Mouse (Mus musculus) intestine, embryonic 16.5 days (tissue): Measurements from ENCODE around the gene Cerk. TPM values are rescaled to one million over a fixed set of nuclear protein-coding genes. Genes with fewer than 3 reads are reported as not detected.

Source experiments
- ATAC-seq: fragments of 200-750 bp; cut with Nextera tagmentation; 2 replicates; pipeline ENCODE4 v1.8.0; 2017; ENCODE audit warnings: moderate TSS enrichment, moderate library complexity
- H3K27ac ChIP-seq: fragments of 300-500 bp; sonication (generic); 2 replicates; pipeline ENCODE4 v1.5.1; 2014; ENCODE audit warnings: mild to moderate bottlenecking, low read length
- H3K27me3 ChIP-seq: fragments of 300-500 bp; sonication (generic); replicated peaks from 2 replicates; pipeline ENCODE4 v1.6.1; 2014; ENCODE audit warnings: low read length, control low read depth, mixed read lengths; ENCODE audit not compliant: control insufficient read depth, insufficient read depth
- H3K36me3 ChIP-seq: fragments of 300-500 bp; sonication (generic); 2 replicates; pipeline ENCODE4 v1.6.1; 2014; ENCODE audit warnings: low read length, control low read depth; ENCODE audit not compliant: control insufficient read depth, insufficient read depth
- H3K4me1 ChIP-seq: fragments of 300-500 bp; sonication (generic); 2 replicates; pipeline ENCODE4 v1.6.1; 2014; ENCODE audit warnings: low read length, control low read depth, mixed read lengths; ENCODE audit not compliant: control insufficient read depth, insufficient read depth
- H3K4me2 ChIP-seq: fragments of 300-500 bp; sonication (generic); 2 replicates; pipeline ENCODE4 v1.6.1; 2014; ENCODE audit warnings: low read depth, low read length, control low read depth
- H3K4me3 ChIP-seq: fragments of 300-500 bp; sonication (generic); 2 replicates; pipeline ENCODE4 v1.5.1; 2014; ENCODE audit warnings: mild to moderate bottlenecking, low read length
- H3K9ac ChIP-seq: fragments of 300-500 bp; sonication (generic); 2 replicates; pipeline ENCODE4 v1.6.1; 2014; ENCODE audit warnings: low read depth, low read length
- H3K9me3 ChIP-seq: fragments of 300-500 bp; sonication (generic); 2 replicates; pipeline ENCODE4 v1.6.1; 2016; ENCODE audit warnings: low read length, control low read depth; ENCODE audit not compliant: control insufficient read depth
- WGBS: fragments of 180-500 bp; shearing (Covaris S2); extraction: QIAGEN DNeasy Blood & Tissue Kit; methylation state at CpG from one replicate; pipeline ENCODE4 v1.1.7; 2014; 5-methylcytosine and 5-hydroxymethylcytosine counted together
- polyA plus RNA-seq: library from polyadenylated mRNA; unstranded; fragments of >200 nt; fragmentation: Nextera tagmentation; extraction: Ambion mirVana; gene quantifications from 2 replicates; pipeline ENCODE4 v1.2.1, GENCODE M21; 2015

The Cerk gene
- polyA plus RNA-seq, 1 experiment from 2014 or later = 7.9 TPM

DNA sequence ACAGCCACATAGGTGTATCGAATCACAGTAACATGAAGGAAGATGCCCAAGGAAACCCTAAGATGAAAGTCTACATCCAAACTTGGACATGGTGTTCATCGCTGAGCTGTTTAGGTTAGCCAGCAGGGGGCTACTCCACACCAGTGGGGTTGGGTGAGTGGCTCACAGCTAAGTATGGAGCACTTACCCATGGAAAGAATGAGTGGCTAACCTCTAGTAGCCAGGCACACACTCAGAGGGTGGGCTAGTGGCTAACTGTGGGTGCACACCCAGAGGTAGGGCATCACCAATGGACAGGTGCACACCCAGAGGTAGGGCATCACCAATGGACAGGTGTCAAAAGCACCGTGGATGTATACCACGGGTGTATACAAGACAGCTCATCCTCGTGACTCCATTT, 26.2 kb downstream of the Cerk start:
- Histone ChIP-seq H3K27me3 (no peaks in the 10 kb centered on the region), H3K4me3 (no peak overlapping the region), H3K9ac (no peak overlapping the region), H3K27ac (no peak overlapping the region), H3K9me3 (no peaks in the 10 kb centered on the region), H3K4me1 (no peaks in the 10 kb centered on the region), H3K4me2 (no peak overlapping the region), H3K36me3 (no peaks in the 10 kb centered on the region)
- WGBS = 91% methylated on average over 5 of the region's 5 CpGs
- ATAC-seq = no peak

- H3K4me2 ChIP-seq = no peak overlapping the region
- no peaks in the 10 kb centered on the region for H3K9me3 ChIP-seq
- WGBS = 37% methylated on average over 16 of the region's 16 CpGs
- no peak overlapping the region for H3K27ac ChIP-seq
- H3K4me1 ChIP-seq = no peaks in the 10 kb centered on the region
- H3K9ac ChIP-seq = no peak overlapping the region
- no peaks in the 10 kb centered on the region for H3K27me3 ChIP-seq
- peak; percentile 77 for ATAC-seq
- H3K4me3 ChIP-seq = no peak overlapping the region
- no peaks in the 10 kb centered on the region for H3K36me3 ChIP-seq
Observed at GRCm38 (mm10) chr15:86159093-86159492, 26.8 kb downstream of the Cerk start.

- Histone ChIP-seq H3K27ac (no peak overlapping the region), H3K27me3 (no peaks in the 10 kb centered on the region), H3K4me1 (no peaks in the 10 kb centered on the region), H3K36me3 (no peaks in the 10 kb centered on the region), H3K4me3 (no peak overlapping the region), H3K9ac (no peak overlapping the region), H3K4me2 (no peak overlapping the region), H3K9me3 (no peaks in the 10 kb centered on the region)
- ATAC-seq = no peak
- 73% methylated on average over 5 of the region's 5 CpGs for WGBS
Observed at GRCm38 (mm10) chr15:86156492-86156891, 29.4 kb downstream of the Cerk start.

DNA sequence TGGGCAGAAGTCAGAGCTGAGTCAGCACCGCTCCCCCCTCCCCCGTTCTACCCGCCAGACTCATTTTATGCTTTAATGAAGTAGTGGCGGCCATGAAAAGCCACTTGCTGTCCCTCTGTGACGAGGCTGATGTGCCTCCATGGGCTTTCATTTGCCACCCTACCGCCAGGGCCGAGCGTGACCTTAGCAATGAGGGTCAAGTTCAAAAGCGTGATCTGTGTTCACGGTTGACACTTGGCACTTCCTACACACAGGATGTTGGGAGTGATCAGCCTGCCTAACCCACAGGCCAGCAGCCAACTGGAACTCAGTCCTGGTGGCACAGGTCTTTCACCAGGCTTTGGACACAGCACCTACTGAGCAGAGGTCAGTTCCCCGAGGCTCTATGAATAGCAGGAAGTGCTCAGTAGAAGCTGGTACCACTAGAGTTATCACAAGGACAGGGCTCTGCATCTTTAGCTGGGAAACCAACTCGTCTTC, 32.4 kb downstream of the Cerk start:
- Histone ChIP-seq H3K9ac (no peak overlapping the region), H3K9me3 (no peaks in the 10 kb centered on the region), H3K4me3 (no peak overlapping the region), H3K27me3 (no peaks in the 10 kb centered on the region), H3K4me1 (no peaks in the 10 kb centered on the region), H3K27ac (no peak overlapping the region), H3K36me3 (no peaks in the 10 kb centered on the region), H3K4me2 (no peak overlapping the region)
- ATAC-seq = no peak
- 91% methylated on average over 12 of the region's 12 CpGs for WGBS

DNA sequence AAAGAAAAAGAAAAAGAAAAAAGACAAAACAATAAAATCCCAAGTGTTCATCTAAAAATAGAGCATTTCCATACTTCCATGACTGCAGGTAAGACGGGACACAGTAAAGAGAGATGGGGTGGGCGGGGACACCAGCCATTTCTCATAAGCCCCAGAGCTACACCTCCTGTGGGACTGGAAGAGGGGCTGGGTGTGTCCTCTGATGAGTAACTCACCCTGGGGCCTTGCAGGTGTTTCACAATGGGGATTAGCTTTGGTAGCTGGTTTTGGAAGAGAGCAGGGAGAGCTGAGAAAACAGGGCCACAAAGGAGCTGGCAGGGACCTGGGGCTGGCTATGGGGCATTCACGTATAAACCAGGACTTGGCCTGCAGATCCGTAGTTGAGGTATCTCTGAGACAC, 35.3 kb downstream of the Cerk start:
- no peak overlapping the region for H3K4me3 ChIP-seq
- H3K4me2 ChIP-seq = no peak overlapping the region
- H3K36me3 ChIP-seq = no peaks in the 10 kb centered on the region
- no peak overlapping the region for H3K27ac ChIP-seq
- no peaks in the 10 kb centered on the region for H3K9me3 ChIP-seq
- ATAC-seq = no peak
- H3K9ac ChIP-seq = no peak overlapping the region
- 80% methylated on average over 4 of the region's 4 CpGs for WGBS
- H3K27me3 ChIP-seq = no peaks in the 10 kb centered on the region
- no peaks in the 10 kb centered on the region for H3K4me1 ChIP-seq

DNA sequence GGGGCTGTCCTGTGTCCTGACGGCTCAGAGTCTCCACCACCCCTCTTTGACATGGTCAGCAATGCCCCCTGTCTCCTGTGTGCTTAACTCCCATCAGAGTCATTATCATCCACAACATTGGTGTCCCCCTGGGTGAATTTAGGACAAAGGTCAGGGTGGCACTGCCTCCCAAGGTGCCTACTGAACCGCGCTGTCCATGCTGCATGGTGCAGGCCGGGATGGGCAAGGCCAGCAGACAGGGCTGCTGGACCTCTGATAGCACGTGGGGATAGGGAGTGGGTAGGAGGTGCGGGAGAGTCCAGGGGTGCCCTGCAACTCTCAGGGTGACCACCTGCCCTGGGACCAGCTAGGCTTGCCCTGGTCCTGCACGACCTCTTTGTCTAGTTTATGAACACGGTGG, 39.0 kb downstream of the Cerk start:
- H3K4me1 ChIP-seq = no peaks in the 10 kb centered on the region
- no peak overlapping the region for H3K27ac ChIP-seq
- no peak for ATAC-seq
- H3K4me3 ChIP-seq = no peak overlapping the region
- 88% methylated on average over 8 of the region's 8 CpGs for WGBS
- no peak overlapping the region for H3K9ac ChIP-seq
- H3K36me3 ChIP-seq = no peaks in the 10 kb centered on the region
- H3K4me2 ChIP-seq = no peak overlapping the region
- no peaks in the 10 kb centered on the region for H3K9me3 ChIP-seq
- H3K27me3 ChIP-seq = no peaks in the 10 kb centered on the region

- Histone ChIP-seq H3K27ac (no peak overlapping the region), H3K36me3 (no peaks in the 10 kb centered on the region), H3K9me3 (no peaks in the 10 kb centered on the region), H3K27me3 (no peaks in the 10 kb centered on the region), H3K4me2 (no peak overlapping the region), H3K4me1 (no peaks in the 10 kb centered on the region), H3K4me3 (no peak overlapping the region), H3K9ac (no peak overlapping the region)
- no peak for ATAC-seq
- WGBS = 81% methylated on average over 7 of the region's 7 CpGs
Observed at GRCm38 (mm10) chr15:86145046-86145445, 40.9 kb downstream of the Cerk start.

GRCm38 (mm10) chr15:86144577-86144976, 41.4 kb downstream of the Cerk start:
- Histone ChIP-seq H3K36me3 (no peaks in the 10 kb centered on the region), H3K27ac (no peak overlapping the region), H3K4me3 (no peak overlapping the region), H3K9ac (no peak overlapping the region), H3K4me1 (no peaks in the 10 kb centered on the region), H3K4me2 (no peak overlapping the region), H3K27me3 (no peaks in the 10 kb centered on the region), H3K9me3 (no peaks in the 10 kb centered on the region)
- WGBS = 81% methylated on average over 7 of the region's 7 CpGs
- ATAC-seq = no peak

DNA sequence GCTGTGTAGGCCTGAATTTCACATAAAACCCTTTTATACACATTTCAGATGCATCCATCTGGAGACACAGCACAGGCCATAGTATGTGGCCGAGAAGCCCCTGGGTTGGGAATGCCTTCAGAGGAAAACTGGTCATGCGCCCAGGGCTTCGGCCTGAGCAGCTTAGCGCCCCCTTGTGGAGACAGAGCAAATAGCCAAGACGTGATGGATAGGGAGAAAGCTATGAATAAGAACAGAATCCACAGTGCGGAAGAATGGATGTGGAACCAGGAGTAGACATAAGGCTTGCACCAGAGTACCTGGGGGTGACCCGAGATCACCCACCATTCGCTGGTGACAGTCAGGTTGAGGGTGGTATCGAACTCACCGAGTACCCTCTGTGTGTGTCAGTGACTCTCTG, 45.6 kb downstream of the Cerk start:
- peak; percentile 21; the same call in 1 of the 2 replicates for ATAC-seq
- Histone ChIP-seq H3K36me3 (no peaks in the 10 kb centered on the region), H3K9ac (no peak overlapping the region), H3K4me1 (no peaks in the 10 kb centered on the region), H3K9me3 (no peaks in the 10 kb centered on the region), H3K27ac (no peak overlapping the region), H3K4me2 (no peak overlapping the region), H3K4me3 (no peak overlapping the region), H3K27me3 (no peaks in the 10 kb centered on the region)
- 36% methylated on average over 10 of the region's 10 CpGs for WGBS

DNA sequence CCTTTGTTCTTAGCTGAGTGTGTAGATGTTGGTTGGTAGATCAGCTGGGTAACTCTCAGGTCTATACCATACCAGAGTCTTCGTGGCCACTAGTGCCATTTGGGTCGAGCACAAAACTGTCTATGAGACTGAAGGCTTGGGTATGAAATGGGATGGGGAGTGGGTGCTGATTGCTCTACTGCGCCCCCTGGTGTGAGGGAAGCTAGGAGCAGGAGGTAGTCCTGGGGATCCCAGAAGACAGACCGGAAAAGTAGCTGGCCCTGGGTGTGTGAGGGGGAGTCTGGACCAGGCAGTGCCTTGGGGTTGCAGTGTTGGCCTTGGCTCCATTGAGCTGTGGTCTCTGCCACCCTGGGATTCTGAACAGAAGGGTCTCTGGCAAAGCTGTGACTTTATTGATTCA, 48.3 kb downstream of the Cerk start:
- no peak overlapping the region for H3K4me3 ChIP-seq
- no peaks in the 10 kb centered on the region for H3K36me3 ChIP-seq
- H3K4me1 ChIP-seq = no peaks in the 10 kb centered on the region
- WGBS = 62% methylated on average over 4 of the region's 4 CpGs
- ATAC-seq = no peak
- no peaks in the 10 kb centered on the region for H3K27me3 ChIP-seq
- H3K9ac ChIP-seq = no peak overlapping the region
- no peak overlapping the region for H3K4me2 ChIP-seq
- H3K9me3 ChIP-seq = no peaks in the 10 kb centered on the region
- no peak overlapping the region for H3K27ac ChIP-seq
